ENCODE assay signal across 16 mouse cellular contexts in the genomic region with DNA sequence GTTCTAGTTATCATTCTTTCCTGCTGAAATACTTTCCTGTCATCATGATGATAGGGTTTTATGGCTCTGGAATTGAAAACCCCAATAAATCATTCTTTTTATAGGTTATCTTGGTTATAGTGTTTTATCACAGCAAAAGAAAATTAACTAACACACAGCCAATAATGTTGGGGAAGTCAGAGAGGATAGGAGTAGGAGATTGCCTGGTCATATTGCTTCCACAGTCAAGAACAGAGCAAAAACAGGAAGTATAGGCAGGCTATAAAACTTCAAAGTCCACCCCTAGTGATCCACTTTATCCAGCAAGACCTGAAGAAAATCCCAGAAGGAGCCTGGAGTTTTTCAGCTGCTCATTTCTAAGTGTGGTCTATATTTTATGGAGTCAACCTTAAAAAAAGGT.
"Had no signal": no experiment of that assay in that cellular context is flagged by ENCODE, and none has a peak within 500 bp of the region (broad histone marks: within the 10 kb centered on the region; RNA-seq: fewer than 3 reads in every experiment).

No protein-coding gene starts in this region.

- H3K27me3 ChIP-seq: neural tube, embryonic 13.5 days; neural tube, embryonic 15.5 days; stomach, embryonic 15.5 days had no signal

- H3K4me1 ChIP-seq: neural tube, embryonic 13.5 days; neural tube, embryonic 15.5 days; stomach, embryonic 15.5 days had no signal

- H3K4me3 ChIP-seq: neural tube, embryonic 13.5 days; neural tube, embryonic 15.5 days; stomach, embryonic 15.5 days had no signal

- H3K9ac ChIP-seq: neural tube, embryonic 13.5 days; neural tube, embryonic 15.5 days; stomach, embryonic 15.5 days had no signal

- DNase-seq: retina, postnatal 1 day; right cerebral cortex, adult 18-20 months; right cerebral cortex, postnatal 14 days; right cerebral cortex, postnatal 25 days; right cerebral cortex, postnatal 4 days; spleen, adult 18-20 months; thymus, adult 18-20 months; thymus, adult 2 months; thymus, postnatal 14 days; thymus, postnatal 25 days; thymus, postnatal 36 days; thymus, postnatal 4 days had no signal

- H3K9me3 ChIP-seq: neural tube, embryonic 13.5 days; neural tube, embryonic 15.5 days; stomach, embryonic 15.5 days had no signal

- H3K36me3 ChIP-seq: neural tube, embryonic 13.5 days; neural tube, embryonic 15.5 days; stomach, embryonic 15.5 days had no signal

- H3K27ac ChIP-seq: neural tube, embryonic 13.5 days; neural tube, embryonic 15.5 days; stomach, embryonic 15.5 days; stomach, postnatal 0 days had no signal

- H3K4me2 ChIP-seq: neural tube, embryonic 13.5 days; neural tube, embryonic 15.5 days; stomach, embryonic 15.5 days had no signal
